Mouse (Mus musculus): ENCODE results near the gene Mrps18b.

Mrps18b gene

DNA sequence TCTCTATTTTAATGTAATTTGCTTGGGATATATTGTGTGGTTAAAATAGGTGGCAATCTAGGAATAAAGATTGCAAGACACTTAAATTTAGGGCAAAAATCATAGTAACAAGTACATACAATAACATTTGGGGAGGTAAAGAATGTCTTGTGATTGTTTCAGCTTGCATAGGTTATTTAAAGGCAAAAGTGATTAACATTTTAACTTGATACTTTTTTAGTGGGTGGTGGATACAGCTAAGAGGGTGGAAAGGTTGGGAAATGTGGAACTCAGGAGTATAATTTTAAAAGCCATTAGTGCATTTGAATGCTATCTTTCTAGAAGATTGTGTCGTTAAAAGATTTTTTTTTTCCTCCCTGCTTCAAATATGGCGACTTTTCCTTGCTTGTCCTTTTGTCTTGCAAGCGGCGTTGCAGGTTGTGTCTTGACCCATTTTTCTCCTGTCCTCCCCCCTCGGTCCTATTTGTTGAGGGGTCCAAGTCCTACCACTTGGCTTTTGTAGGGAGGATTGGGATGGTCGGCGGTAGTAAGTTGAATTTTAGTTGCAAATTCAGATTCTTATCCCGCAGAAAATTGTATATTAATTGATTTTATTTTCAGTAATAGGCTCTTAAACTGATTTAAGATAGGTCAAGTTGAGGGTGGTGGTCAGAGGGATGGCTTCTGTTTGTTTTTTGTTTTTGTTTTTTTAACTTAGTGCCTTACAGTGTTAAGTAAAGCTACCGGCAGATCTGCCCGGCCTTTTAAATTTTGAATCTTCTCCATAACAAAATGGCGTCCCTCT is 2.3 kb upstream of the Mrps18b start:
- peak; percentile 56 for DNase-seq (ENCODE audit: low spot score)

DNA sequence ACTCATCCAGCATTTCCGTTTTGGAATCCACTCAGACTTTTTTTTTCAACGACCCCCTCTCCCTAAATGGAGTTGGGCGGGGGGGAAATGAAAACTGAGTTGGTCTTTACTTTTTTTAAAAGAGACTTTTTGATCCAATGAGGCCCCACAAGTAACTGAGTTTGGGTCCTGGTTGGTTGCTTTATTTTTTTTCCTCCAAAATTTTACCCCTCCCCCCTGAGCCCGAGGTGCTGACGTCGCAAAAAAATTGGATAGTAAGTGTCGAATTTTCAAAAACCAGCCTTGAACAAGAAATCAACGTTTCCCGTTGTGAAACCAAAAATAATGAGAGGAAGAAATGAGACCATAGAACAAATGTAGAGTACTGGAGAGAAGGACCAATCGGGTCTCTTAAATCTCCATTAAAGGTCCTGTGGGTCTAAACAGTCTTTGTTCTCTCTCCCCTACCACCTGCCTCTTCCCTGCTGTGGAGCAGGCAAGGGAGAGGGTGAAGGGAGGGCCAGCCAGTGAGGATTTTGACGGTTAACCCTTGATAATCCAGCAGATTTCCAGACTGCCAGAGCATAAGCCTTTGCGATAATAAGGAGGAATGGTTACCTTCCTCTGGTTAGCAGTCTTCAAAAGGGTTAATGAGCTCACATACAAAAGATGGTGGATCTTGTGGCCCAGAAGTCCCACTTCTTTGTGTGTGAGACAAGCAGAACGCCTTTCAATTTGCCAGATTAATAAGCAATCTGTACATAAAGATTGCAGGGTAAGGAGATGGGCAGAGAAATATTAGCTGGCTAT is 1.5 kb upstream of the Mrps18b start:
- peak; percentile 69 for DNase-seq (ENCODE audit: low spot score)

DNA sequence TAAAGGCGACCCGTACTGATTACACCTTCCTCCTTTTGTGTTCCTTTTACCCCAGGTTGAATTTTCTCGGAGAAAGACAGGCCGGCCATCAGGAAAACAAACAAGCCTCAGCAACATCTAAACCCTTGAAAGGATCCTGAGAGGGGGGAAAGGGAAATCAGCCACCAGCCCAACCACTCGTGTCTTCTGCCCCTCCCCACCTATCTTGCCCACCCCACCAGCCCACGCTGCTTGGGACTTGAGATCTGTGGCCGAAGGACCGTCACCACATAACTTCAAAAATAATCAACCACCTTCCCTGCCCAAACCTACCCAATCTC is 914 bp upstream of the Mrps18b start:
- no peak for DNase-seq (ENCODE audit: low spot score)

DNA sequence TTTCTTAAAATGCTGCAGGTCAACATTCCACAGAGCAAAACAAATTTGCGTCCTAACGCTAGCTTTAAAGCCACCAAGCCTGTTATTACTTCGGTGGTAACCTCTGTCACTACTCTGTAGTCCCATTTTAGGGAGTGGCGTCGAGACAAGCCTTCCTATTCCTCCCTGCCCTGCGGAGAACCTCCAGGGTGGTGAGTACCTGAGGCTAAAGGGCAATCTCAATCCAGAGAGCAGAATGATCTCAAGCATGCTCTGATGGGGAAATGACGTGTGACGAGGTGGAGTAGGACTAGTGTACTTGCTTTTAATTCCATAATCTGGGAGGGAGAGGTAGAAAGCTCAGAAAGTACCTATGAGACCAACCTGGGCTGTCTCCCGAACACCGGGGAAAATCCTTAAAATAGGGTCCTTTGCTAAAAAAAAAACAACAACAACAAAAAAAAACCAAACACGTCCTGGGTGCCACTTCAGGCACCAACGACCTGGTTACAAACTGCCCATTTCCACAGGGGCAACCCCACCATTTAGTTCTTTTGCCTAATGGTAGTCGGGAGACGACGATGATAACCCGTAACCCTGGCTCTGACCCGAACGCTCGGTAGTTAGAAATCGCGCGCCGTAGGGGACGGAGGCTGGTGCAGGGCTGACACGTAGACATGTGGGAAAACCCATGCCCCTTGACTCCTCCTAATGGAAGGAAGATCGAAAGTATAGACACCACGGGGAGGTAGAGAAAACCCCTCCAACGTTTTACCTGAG is 472 bp downstream of the Mrps18b start:
- DNase-seq (ENCODE audit: low spot score) = peak; percentile 7

DNA sequence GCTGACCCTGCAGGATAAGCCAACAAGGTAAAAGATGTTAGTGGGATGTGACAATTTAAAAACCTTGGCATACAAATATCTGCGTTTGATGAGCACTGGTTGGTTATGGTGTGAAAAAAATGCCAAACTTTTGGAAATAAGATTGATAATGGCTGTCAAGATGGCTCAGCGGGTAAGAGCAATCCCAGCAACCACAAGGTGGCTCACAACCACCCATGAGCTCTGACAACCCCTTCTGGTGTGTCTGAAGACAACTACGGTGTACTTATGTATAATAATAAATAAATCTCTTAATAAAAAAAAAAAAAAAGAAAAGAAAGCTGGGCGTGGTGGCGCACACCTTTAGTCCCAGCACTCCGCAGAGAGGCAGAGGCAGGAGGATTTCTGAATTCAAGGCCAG is 1.2 kb downstream of the Mrps18b start:
- DNase-seq (ENCODE audit: low spot score) = no peak

DNA sequence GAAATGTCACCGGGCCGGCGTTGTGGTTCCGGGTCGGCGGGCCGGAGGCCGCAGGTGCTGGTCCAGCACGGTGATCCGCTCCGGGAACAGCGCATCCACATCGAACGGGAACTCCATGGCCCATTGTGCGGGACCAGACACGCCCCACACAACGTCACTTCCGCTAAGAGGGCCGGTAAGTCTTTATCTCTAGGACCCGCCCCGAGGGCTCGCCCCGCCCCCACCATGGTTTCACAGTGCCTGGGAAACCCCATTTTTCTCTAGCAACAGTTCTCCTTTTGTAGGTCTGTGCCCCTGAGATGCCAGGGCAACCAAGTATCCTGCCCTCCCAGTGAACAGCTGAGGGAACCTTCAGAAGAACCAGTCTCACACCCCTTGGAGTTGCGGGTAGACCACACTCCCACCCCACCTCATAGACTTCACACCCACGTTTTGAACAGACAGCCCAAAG is 6.2 kb downstream of the Mrps18b start, which contains the start of gene Atat1:
Atat1 (minus strand) TSS at position 157 of the 451 bp plus-strand sequence.
- DNase-seq (ENCODE audit: low spot score) = peak; percentile 97

DNA sequence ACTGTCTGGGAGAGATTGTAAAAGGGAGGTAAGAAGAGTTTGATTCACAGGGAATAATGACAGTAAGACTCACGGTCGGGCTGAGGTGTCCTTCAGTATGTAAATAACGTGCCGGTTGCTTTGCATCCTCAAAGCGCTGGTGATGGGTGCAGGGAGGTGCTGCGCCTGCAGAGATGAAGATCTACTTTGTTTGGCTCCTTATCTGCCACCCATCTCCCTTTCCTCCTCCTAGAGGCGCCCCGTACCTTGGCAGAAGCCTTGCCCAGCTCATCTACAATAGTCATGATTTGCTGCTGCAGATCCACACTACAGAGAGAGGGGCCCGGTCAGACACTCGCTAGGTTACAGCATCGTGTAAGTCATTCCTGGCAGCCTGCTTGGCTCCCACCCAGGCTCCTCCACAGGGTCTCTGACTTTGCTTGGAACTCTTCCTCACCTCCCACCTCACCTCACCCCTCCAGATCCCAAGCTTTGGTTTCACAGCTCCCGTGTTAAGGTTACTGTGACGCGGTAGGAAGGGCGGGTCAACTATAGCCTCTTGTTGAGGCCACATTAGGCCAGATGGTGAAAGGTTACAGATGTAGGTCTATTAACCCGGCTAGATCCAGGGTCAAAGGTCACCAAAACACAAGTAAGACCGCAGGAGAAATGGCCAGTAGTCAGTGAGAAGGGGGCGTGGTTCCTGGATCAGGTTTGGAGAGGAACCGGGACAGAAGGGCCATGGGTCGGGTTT is 6.8 kb downstream of the Mrps18b start:
- no peak for DNase-seq (ENCODE audit: low spot score)

DNA sequence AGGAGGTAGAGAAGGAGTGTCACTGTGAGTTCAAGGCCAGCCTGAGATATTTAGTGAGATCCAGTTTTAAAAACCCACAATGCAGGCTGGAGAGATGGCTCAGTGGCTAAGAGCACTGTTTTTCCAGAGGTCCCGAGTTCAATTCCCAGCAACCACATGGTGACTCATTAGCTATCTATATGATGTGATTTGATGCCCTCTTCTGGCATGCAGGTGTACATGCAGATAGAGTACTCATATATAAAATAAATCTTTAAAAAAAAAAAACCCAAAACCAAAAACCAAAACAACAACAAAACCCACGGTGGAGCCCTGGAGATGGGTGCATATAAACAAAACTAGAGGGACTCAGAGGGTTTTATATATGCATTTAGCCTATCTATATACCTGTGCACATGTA is 8.6 kb downstream of the Mrps18b start:
- DNase-seq (ENCODE audit: low spot score) = peak; percentile 18

DNA sequence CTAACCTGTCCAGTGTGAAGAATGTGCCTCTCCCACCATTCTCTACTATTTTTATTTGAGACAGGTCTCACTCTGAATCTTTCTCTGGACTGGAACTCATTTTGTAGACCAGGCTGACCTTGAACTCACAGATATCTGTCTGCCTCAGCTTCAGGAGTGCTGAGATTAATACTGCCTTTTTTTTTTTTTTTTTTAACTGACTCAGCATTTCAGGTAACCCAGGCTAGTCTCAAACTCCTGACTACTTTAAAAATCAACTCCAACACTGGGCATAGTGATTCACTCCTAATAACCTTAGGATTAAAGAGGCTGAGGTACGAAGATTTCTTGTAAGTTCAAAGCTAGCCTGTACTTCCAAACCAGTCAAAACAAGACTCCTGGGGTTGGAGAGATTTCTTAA is 10.6 kb downstream of the Mrps18b start:
- no peak for DNase-seq (ENCODE audit: low spot score)

DNA sequence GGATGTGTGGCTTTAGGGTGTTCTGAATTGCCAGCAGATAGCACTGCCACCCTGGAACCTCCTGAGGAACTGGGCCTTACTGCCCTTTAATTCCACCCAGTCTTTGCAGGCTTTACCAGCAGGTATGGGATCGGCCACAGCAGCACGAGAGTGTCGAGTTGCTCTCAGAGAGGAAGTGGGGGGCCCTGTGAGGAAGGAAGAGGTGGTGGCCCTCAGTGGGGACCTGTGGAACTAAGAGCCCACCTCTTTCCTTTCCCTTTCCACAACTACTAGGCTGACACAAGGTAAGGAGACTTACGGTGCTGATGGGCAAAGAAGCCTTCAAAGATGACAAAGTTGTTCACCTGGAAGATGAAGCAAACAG is 12.2 kb downstream of the Mrps18b start:
- DNase-seq (ENCODE audit: low spot score) = peak; percentile 8

DNA sequence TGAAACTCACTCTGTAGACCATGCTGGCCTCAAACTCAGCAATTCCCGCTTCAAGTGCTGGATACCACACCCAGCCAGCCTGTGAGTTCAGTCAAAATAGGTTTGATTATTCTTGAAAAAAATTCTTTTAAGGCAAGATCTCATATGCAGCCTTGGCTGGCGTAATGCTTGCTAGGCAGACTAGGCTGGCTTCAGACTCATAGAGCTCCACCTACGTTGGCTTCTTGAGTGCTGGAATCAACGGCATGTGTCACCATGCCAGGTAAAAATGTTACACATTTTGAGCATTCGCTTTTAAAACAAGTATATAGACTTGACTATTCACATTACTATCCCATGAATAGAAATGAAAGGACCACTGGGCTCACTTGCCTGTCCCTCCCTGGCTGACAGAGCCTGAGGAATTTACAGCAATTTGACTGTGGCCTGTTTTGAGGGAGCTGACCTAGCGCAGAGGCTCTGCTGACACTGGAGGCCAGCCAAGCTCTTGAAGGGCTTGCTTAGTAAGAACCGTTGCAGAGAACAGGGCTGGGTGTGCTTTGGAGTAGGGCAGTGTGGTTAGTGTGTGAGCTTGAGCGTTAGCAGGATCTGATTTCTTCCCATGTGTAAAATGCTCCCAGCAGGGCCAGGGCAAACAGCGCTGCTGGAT is 12.7 kb downstream of the Mrps18b start:
- DNase-seq (ENCODE audit: low spot score) = no peak

DNA sequence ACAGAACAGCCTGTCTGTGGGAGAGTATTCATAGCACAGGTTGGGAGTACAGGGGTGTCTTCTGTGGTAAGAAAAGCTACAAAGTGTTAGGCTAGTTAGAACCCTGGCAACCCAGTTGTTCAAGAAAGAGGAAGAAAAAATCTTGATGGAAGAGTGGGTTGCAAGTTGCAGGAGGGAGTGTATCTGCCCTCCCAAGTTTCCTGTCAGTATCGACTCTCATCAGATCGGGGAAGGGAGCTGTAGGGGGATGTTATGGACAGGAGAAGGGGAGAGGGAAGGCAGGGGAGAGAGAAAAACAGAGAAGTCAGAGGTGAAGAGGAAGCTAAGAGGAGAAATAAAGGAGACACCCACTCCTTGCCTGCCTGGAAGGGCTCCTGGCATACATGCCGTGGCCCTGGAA is 15.6 kb downstream of the Mrps18b start:
- no peak for DNase-seq (ENCODE audit: low spot score)

DNA sequence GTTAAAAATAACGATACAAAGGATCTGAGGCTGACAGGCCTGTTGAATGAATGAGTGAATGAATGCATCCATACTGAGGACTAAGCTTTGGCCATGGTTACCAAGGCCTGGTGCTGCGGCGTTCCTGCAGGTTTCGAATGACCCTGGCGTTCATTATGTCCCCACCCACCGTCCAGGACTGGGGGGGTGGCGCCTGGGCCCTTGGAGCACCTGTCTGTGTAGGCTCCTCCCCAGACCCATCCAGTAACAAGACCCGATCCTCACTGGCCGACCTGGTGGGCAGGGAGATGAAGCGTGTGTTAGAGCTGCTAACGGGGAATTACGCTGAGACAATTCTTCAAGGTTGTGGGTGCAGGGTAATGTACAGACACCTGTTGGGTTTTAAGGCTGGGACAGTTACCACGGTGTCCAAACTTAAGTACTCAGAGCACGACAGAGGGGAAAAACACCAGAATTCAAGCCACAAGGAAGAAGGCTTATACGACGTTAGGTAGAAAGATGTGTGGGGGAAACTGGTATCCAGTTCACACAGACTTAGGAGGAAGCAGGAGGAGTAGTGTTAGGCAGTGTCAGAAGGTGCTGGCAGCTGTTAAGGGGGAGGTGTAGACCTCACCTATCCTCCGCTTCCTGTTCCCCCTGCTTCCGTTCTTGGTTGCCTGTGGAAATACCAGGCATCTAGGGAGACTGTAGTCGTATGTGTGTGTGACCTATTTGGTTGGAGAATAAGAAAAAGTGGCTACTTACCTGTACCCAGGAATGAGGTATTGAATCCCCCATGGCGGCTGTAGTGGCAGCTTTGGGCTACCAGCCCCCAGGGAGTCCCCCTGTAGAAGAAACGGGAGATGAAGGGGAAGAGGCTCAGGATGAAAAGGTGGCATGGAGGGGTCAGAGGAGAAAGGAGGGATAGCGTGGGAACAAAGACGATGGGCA is 18.3 kb downstream of the Mrps18b start:
- DNase-seq (ENCODE audit: low spot score) = no peak

DNA sequence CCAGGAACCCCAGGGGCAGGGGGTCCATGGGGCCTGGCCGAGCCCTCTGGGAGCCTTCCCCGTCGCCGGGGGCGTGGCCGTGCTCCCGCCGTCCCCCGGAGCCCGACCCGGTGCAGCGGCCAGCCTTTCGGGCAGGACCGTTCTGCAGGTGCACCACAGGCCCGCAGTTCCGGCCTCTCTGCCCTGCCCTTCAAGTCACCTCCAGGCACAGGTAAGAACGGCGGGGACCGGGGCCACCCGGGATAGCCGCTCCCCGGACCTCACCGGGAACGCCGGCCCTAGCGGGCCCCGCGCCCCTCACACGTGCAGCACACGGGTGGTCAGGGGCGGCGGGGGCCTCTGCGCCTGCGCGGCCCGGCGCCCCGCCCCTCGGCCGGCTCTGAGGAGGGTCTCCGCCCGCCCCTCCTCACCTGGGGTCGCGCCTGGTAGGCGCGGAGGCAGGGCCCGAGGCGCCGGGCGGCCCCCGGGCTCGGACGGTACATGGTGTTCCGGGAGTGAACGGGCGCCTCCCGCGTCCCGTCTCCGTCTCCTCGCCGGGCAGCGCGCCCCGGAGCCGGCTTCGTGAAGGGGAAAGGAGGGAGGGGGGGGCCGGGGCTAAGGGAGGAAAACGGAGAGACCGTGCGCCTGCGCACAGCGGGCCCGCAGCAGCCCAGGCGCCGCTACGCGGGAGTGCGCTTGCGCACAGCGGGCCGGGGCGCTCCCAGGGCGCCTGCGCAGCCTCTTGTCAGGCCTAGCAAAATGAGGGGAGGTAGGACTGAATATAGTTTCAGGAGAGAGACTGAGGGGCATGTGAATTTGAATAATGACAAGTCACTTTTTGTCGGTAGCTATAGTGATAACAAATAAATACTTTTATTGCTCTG is 19.2 kb downstream of the Mrps18b start, which contains the start of gene 2310061I04Rik:
2310061I04Rik (minus strand) TSS at position 651 of the 863 bp plus-strand sequence.
- DNase-seq (ENCODE audit: low spot score) = peak; percentile 93

DNA sequence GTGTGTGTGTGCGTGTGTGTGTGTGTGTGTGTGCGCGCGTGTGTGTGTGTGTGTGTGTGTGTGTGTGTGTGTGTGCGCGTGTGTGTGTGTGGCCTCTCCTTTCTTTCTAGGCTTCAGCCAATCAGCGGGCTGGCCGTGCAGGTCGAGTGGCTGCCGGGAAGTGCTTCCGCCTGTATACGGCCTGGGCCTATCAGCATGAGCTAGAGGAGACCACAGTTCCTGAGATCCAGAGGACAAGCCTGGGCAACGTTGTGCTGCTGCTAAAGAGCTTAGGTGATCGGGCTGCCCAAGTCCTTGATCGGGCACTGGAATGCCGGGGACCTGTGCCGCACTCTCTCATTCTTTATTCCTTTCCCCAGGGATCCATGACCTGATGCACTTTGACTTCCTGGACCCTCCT is 28.5 kb downstream of the Mrps18b start:
- DNase-seq (ENCODE audit: low spot score) = no peak

DNA sequence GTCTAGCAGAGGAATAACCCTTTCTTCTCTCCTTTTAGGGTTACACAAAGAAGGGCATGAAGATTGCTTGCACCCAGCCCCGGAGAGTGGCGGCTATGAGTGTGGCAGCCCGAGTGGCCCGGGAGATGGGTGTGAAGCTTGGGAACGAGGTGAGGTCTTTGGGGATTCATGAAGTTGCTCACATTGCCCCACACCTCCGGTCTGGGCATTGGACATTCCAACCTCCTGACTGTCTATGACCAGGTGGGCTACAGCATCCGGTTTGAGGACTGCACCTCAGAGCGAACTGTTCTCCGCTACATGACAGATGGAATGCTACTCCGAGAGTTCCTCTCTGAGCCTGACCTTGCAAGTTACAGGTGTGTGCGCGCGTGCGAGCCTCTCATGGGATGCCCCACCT is 32.4 kb downstream of the Mrps18b start:
- no peak for DNase-seq (ENCODE audit: low spot score)

DNA sequence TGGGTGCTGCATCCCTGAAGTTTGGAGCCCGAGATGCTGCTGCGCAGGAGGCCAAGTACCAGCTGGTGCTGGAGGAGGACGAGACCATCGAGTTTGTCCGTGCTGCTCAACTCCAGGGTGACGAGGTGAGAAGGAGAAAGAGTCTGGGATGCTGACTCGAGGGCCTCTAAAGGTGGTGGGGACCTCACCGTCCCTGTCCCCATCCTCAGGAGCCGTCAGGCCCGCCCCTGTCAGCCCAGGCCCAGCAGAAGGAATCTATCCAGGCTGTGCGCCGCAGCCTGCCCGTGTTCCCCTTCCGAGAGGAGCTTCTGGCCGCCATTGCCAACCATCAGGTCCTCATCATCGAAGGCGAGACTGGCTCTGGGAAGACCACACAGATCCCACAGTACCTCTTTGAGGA is 33.3 kb downstream of the Mrps18b start:
- DNase-seq (ENCODE audit: low spot score) = no peak

DNA sequence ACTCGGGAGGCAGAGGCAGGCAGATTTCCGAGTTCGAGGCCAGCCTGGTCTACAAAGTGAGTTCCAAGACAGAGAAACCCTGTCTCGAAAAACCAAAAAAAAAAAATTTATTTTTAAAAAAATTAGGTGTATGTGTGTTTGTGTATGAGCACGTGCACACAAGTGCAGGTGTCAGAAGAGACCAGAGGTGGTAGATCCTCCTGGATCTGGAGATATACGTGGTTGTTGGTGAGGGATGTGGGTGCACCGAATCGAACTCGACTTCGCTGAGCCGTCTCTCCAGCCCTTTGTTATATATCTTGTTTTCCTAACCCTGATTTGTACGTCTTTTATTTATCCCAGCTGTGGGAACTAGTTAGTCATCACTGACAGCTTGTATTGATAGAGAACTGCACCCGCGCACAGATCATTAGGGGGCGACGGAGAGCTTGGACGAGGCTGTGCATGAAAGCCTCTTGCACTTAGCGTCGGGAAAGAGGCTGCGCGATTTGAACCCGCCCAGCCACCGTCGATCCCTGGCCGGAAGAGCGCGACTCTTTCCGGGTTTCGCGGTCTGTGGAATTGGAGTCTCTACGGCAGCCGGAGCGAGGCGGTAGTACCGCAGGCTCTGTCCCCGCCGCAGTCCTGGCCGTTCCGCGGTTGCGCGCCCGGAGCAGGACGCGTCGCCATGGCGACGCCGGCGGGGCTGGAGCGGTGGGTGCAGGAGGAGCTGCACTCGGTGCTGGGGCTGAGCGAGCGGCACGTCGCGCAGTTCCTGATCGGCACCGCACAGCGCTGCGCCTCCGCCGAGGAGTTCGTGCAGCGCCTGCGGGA is 36.7 kb downstream of the Mrps18b start, which contains the start of gene Dhx16:
Dhx16 (plus strand) TSS at position 575 of the 813 bp plus-strand sequence.
- DNase-seq (ENCODE audit: low spot score) = peak; percentile 93
